Mouse (Mus musculus): ENCODE results near the gene Vps4a.

DNA sequence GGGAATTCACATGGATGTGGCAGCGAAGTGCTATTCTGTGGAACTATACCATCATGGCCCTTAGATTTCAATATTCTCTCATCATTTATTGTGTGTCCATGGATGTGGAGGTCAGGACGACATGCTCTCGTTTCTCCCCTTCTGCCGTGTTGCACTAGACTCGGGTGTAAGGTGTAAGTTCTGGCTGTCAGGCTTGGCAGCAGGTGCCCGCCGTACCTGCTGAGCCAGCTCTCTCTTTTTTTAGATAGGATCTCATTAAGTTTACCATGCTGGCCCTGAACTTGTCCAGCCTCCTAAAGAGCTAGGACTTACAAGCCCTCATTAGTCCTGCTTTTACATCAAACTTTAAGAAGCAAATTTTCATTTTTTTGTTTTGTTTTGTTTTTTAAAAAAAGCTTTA, 59.5 kb downstream of the Vps4a start:
- TF ChIP-seq CTCF (IDR thresholded peaks at IDR 0.05; ENCODE audit: borderline replicate concordance, extremely low read depth, insufficient read depth, insufficient read length) = no peak
- no peak for TF ChIP-seq POLR2A (IDR thresholded peaks at IDR 0.05; ENCODE audit: borderline replicate concordance, extremely low read depth, insufficient read depth, insufficient read length, poor library complexity, severe bottlenecking)

Measured in brain, embryonic 14.5 days (tissue).